Mouse (Mus musculus): ENCODE data around the gene 4930524B15Rik.
"Not testable (repeated sequence)": the region's sequence is repeated elsewhere in the genome, so short reads cannot be mapped to it uniquely, and the experiment has no call there.

4930524B15Rik gene

DNA sequence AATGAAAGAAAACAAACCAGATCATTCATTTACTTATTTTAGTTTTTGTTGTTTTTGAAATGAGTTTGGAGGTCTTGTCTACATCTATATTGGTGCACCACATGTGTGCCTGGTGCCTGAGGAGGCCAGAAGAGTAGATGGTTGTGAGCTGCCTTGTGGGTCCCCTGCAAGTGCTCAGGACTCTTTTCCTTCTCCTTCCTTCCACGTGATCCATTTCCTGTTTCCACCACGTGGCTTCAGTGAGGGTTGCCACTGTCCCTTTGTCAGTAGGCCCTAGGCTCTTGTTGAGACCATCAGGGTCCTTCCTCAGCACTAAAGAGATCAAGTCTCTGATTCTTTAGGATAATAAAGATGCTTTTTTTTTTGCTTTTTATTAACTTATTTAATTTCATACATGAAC lies 19.4 kb downstream of the 4930524B15Rik start:
- no peak for DNase-seq

- DNase-seq, result no peak
Observed at GRCm38 (mm10) chr11:31992535-31992934, 27.1 kb downstream of the 4930524B15Rik start.

- no peak for DNase-seq
Observed at GRCm38 (mm10) chr11:31999716-32000115, 34.3 kb downstream of the 4930524B15Rik start.

DNA sequence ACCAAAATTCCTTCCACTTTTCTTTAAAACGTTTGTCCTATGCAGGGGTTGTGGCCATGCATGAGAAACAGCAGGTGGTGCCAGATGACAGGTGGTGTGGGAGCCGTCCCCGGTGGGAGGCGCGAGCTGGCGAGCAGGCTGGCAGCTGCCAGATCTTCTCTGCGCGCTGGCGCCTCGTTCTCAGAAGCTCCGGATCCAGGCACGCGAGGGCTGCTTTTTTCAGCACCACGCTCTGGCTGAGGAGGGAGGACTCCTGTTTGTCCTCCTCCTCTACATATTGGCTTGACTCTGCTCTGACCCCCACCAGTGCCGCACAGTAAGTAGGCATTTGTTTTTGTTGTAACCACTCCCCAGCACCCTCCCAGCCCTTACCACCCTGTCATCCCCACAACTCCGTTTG lies 34.9 kb downstream of the 4930524B15Rik start, which contains the start of gene Nsg2:
Gene Nsg2, plus strand, starts transcription at position 183 of the 400 bp plus-strand sequence.
- peak; percentile 46 to 55 for DNase-seq

DNA sequence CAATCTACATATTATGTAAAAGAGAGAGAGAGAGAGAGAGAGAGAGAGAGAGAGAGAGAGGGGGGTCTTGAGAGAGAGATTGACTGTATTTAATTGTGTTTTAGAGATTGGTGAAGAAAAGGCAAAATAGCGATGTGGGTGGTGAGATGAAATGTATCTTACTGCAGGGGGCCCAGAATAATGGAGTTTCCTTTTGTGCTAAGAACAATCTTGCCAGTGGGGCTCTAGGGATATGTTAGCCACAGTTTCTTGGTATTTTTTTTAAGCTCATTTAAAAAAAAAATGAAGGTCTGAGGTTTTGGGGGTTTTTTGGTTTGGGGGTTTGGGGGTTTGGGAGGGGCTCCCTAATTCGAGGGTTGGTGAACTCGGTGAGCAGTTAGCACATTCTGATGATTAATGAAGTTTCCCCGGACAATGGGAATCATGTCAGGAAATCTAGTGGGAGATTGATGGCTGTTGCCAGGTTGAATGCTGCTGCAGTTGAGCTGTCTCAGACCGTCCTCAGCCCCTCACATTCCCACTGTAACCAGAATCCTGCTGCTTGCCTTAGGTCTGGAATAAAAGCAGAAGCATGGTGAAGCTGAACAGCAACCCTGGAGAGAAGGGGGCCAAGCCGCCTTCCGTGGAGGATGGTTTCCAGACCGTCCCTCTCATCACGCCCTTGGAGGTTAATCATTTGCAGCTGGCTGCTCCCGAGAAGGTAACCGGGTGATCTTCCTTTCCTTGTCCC lies 36.0 kb downstream of the 4930524B15Rik start:
- no peak for DNase-seq

DNA sequence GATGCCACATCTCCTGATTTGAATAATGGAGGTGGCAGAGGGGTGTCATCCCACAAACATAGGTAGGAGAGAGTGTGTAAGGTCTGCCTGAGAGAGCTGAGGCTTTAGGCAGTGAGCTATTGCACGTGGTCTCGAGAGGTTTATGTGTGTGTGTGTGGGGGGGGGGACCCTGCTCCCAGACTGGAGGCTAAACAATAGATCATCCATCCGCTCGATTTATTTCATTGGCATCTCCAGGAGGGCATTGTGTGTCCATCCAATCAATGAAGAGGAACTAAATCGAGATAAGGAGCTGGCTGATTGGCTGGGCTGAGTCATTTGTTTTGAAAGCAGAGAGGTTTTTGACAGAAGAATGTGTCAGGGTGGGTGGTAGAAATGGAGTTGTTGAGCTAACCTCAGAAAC lies 37.3 kb downstream of the 4930524B15Rik start:
- no peak for DNase-seq

- not testable (repeated sequence) for DNase-seq
Observed at GRCm38 (mm10) chr11:32008049-32008448, 42.7 kb downstream of the 4930524B15Rik start.

- DNase-seq, result no peak
Observed at GRCm38 (mm10) chr11:32008852-32009251, 43.5 kb downstream of the 4930524B15Rik start.

DNA sequence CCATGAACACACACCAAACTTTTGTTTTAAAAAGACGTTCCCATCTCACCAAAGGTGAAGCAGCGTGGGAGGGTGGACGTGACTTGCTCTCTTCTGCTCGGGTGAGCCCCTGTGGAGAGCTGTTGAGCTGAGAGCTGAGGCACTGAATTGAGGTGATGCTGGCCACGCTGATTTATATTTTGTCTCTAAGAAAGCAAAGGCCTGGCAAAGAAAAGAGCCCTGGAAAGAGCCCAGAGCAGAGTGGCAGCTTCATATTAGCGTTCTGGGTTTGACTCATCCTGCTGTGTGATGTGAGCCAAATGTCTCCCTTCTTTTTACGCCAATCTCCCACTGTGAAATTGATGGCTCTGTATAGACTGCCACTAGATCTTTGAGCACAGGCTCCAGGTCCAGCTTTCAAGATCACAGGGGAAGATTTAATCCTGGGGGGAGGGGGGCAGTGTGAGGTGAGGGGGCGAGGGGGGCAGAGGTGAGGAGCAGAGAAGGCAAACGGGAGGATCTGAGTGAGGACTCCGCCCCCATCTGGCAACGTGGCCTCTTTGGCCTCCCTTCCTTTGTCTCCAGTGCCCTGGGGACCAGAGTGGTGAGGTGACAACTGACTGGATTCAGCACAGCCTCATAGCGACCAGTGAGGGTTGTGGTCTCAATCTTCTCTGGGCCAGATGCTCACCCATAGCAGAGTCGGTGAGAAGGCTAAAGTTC lies 44.7 kb downstream of the 4930524B15Rik start:
- DNase-seq, result peak in 1 of 2 experiments; percentile 16

DNA sequence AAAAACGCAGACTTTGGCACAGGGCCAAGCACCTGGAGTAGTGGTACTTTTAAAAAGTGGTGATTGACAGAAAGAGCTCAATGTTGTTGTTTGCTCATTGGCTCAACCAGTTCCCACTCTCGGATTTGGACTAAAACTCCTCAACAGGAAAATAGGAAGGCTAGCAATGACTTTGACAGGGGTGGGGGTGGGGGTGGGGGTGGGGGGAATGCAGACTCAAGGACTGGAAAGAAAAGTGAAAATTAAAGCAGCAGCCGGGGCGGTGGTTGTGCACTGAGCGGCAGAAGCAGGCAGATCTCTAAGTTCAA lies 45.2 kb downstream of the 4930524B15Rik start:
- DNase-seq, result no peak

- no peak for DNase-seq
Observed at GRCm38 (mm10) chr11:32011867-32012603, 46.6 kb downstream of the 4930524B15Rik start.

GRCm38 (mm10) chr11:32013014-32013427 lies 47.6 kb downstream of the 4930524B15Rik start:
- no peak for DNase-seq

- no peak for DNase-seq
Observed at GRCm38 (mm10) chr11:32013561-32013960, 48.2 kb downstream of the 4930524B15Rik start.

DNA sequence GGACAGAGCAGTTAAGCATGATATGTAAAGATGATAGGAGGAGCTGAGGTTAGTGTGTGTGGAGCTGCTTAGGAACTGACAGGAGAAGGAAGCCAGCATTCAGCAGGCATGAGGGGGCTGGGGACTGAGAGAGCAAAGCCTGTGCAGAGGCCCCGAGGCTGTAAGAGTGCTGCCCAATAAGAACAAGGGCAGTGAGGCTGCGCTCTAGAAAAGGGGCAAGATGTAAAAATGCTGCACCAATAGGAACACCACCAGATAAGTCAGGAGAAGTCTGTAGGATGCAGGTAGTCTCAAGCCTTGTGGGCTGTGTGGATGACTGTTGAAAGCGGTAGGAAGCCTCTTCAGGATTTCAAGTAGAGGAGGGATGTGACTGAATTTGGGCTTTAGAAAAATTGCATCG lies 52.8 kb downstream of the 4930524B15Rik start:
- DNase-seq, result no peak

DNA sequence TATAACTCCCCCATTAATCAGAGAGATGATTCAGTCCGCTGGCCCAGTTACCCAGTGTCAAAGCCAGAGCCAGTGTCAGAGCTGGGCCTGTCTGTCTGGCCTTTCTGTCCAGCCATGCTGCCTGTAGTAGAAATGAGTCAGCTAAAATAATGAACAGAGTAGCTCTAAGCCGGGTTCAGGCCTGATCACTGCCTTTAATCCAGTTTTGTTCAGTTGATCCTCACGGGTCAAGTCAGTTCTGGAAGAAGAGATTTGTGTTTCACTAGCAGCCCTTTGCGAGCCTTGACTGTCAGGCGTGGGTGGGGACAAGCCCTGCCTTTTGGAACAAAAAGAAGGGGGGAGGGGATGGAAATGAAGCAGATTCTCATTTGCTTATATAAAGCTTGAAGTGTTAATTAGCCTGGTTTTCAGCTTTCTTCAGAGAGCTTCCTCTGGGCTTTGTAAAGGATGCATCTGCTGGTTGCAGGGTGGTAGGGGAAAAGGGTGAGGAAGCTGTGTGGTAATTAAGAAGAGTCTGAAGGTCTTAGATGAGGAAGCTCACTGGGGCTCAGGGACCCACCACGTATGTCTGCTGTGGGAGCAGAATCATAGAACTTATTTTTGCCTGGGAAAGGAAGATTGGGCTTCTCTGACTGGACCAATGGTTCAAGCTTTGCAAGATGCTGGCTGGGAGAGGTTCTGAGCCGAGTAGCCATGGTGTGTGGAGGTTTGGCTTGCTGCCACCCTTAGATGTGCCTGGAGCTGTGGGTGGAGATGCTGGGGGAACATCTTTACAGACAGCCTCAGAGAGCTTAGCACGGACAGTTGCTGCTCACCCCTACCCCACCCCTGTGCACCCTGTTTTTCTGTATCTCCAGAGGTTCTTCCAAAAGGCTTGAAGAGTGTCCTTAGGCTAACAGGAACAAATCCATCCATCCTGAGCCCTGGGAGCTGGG lies 54.9 kb downstream of the 4930524B15Rik start:
- DNase-seq, result no peak

DNA sequence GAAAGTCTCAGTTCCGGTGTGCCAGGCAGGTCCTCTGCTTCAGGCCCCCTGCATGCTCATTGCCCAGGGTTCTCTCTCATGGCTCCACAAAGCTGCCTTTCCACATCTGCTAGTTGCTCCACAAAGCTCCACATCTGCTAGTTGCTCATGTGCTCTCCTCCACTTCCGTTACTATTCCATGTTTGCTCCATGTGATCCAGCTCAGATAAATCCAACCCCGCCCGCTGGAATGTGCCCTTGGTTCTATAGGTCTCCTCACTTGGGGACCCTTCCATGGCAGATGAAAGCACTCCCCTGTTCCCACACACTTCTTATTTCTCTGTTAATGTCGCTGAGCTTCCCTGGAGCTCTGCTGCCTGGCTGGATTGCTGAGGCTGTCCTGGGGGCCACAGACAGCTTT lies 61.2 kb downstream of the 4930524B15Rik start:
- DNase-seq, result no peak

DNA sequence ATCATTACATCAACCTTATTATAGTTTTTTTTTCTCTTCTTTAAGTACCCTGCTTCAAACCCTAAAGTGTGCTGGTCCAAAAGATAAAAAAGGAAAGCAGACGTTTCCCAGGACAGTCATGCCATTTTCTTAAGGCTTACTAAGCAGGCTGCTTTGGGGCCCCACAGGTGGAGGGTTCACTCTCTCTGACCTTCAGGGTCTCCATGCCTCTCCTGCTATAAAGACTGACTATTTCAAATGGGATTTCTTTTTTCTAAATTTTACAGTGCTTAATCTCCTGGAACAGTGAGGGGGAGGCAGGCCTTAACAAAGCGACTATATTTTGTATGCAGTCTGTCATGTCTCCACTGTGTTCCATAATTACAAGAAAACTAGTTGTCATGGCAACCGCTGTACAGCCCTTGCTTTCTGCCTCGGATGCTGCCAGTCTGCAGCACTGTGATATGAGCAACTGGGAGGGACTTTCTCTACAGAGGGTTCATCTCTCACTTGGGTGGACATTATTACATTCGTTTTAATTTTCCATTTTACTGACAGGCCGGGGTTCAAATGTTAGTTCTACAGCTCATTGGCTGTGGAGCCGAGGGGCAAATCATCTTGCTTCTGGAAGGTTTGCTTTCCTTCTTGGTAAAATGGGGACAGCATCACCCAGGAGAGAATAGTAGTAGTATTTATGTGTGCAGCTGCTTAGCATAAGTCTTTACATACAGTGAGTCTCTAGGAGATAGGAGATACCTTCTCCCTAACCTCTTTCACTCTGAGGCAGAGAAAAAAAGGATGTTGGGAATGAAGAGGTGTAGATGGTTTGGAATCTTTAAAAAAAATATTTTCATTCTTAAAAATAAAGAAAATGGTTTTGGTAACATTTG lies 62.3 kb downstream of the 4930524B15Rik start:
- no peak for DNase-seq

- DNase-seq, result no peak
Observed at GRCm38 (mm10) chr11:32028605-32029004, 63.2 kb downstream of the 4930524B15Rik start.
